Mouse (Mus musculus) neural tube, embryonic 10.5 days (tissue): ENCODE results near the gene Sri.

Experiments used
- DNase-seq: peaks from one replicate; pipeline ENCODE4 v3.0.0-alpha.2; 2017; ENCODE audit warnings: low spot score; ENCODE audit errors: extremely low spot score

Sri gene

DNA sequence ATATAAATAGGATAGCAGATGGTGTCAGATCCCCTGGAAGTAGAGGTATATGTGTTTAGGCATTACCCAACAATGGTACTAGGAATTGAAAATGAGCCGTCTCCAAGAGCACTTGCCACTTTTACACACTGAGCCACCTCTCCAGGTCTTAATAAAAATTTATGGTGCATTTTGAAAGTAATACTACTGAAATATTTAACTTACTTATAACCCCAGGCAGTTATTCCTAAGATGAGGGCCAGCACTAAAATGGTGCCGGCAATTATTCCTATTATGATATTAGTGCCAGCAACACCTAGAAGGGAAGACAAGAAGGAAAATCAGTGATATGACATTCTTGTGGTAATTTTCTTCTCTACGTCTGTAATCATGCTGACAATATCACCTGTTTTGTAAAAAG, 65.8 kb downstream of the Sri start:
- DNase-seq = no peak

- no peak for DNase-seq
Measured at GRCm38 (mm10) chr5:8112246-8112645, 66.4 kb downstream of the Sri start.

DNA sequence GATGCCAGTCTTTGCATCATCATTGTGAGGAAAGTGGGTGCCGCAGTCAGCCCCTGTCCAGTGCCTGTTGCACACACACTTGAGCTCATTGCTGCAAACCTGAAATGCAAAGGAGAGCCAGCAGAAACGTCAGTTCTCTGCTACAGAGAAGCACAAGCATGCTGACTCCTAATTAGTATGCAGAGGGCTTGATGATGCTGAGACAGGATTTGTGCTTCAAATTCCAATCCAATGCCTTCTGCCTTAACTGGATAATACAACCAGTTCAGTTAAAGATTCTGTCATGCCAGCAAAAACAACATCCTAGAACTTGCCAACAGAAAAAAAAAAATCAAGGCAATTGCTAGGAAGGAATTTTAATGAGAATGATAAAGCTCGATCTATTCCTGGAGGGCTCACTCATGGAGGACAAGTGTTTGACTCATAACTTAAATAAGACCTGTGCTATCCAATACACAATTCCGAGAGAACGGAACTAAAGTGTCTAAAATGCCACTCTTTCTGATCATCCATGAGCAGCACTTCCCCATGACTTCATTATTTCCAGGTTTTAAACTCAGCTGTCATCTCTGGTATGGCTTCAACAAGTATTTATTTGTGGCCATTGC, 70.8 kb downstream of the Sri start:
- DNase-seq = no peak
